Mouse (Mus musculus) lung, postnatal 0 days (tissue): ENCODE data around the gene Zdhhc5. TPM values are rescaled to one million over a fixed set of nuclear protein-coding genes. Genes with fewer than 3 reads are reported as not detected.
"Not testable (repeated sequence)": the region's sequence is repeated elsewhere in the genome, so short reads cannot be mapped to it uniquely, and the experiment has no call there.

Source experiments
- ATAC-seq: fragments of 200-750 bp; cut with Nextera tagmentation; 2 replicates; pipeline ENCODE4 v1.8.0; 2017; ENCODE audit warnings: moderate library complexity
- DNase-seq: peaks from one replicate; pipeline ENCODE4 v3.0.0-alpha.2; 2016; ENCODE audit warnings: low spot score
- H3K27ac ChIP-seq: fragments of 300-500 bp; sonication (generic); 2 replicates; pipeline ENCODE4 v1.5.1; 2014; ENCODE audit warnings: antibody characterized with exemption, mild to moderate bottlenecking, low read length, mixed read lengths
- H3K27me3 ChIP-seq: fragments of 300-500 bp; sonication (generic); replicated peaks from 2 replicates; pipeline ENCODE4 v1.6.1; 2014; ENCODE audit warnings: low read length, mixed read lengths; ENCODE audit not compliant: insufficient read depth
- H3K36me3 ChIP-seq: fragments of 300-500 bp; sonication (generic); 2 replicates; pipeline ENCODE4 v1.6.1; 2014; ENCODE audit warnings: low read length, mixed read lengths; ENCODE audit not compliant: insufficient read depth
- H3K4me1 ChIP-seq: fragments of 300-500 bp; sonication (generic); 2 replicates; pipeline ENCODE4 v1.6.1; 2014; ENCODE audit warnings: antibody characterized with exemption, low read depth, low read length, mixed read lengths; ENCODE audit not compliant: insufficient read depth
- H3K4me2 ChIP-seq: fragments of 300-500 bp; sonication (generic); replicated peaks from 2 replicates; pipeline ENCODE4 v1.6.1; 2014; ENCODE audit warnings: low read depth, mild to moderate bottlenecking, low read length, moderate library complexity, mixed read lengths
- H3K4me3 ChIP-seq: fragments of 300-500 bp; sonication (generic); 2 replicates; pipeline ENCODE4 v1.5.1; 2014; ENCODE audit warnings: low read depth, low read length
- H3K9ac ChIP-seq: fragments of 300-500 bp; sonication (generic); replicated peaks from 2 replicates; pipeline ENCODE4 v1.6.1; 2014; ENCODE audit warnings: low read depth, mild to moderate bottlenecking
- H3K9me3 ChIP-seq: fragments of 300-500 bp; sonication (generic); 2 replicates; pipeline ENCODE4 v1.6.1; 2016; ENCODE audit warnings: low read length, mixed read lengths
- CTCF ChIP-seq: IDR thresholded peaks from 2 replicates; pipeline ENCODE4 v1.5.1; 2016; ENCODE audit warnings: antibody characterized with exemption, mild to moderate bottlenecking
- EP300 ChIP-seq: IDR thresholded peaks from 2 replicates; pipeline ENCODE4 v1.6.1; 2016; ENCODE audit warnings: antibody characterized with exemption, mild to moderate bottlenecking, control low read depth
- WGBS: fragments of 180-500 bp; shearing (Covaris S2); extraction: QIAGEN DNeasy Blood & Tissue Kit; methylation state at CpG from one replicate; pipeline ENCODE4 v1.1.7; 2014; 5-methylcytosine and 5-hydroxymethylcytosine counted together
- polyA plus RNA-seq: library from polyadenylated mRNA; unstranded; fragments of >200 nt; fragmentation: Nextera tagmentation; extraction: Ambion mirVana; gene quantifications from 2 replicates; pipeline ENCODE4 v1.2.1, GENCODE M21; 2015

The Zdhhc5 gene
- polyA plus RNA-seq, 1 experiment from 2014 or later, result 15.8 TPM

DNA sequence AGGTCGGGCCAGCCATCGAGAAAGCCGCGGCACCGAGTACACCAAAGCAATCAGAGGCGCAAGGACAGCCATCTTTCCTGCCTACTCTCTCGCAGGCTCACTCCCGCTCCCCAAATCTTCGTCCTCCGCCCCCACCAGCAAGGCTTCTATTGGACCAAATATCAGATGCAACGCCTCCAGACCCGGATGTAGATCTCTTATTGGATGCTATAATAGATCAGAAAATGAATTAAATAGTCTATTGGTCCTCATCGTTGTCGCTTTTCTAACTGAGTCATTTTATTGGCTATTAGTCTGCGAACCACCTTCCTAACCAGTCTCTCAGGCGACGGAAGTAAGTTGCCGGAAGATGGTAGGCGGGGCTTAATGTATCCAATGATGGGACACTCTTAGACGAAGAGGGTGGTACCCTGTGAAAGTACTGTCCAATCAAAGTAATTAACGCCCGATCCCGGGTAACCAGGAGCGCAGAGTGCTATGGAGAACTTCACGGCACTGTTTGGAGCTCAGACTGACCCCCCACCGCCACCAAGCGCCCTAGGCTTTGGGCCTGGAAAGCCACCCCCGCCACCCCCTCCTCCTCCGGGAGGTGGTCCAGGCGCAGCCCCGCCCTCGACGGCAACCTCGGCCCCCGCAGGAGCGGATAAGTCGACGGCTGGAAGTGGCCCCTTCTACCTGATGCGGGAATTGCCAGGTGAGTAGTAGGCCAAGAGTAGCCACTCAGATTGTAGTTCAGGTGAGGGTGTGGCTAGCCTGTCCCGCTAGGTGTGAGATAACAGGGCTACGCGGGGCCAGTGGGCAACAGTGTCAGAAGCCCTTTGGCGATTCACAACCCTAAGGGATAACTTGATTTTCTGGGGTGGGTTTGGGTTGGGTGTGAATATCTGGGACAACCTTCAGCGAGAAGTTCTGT is 36.8 kb downstream of the Zdhhc5 start, which contains the start of the genes Gm28635 and Med19:
TSS of gene Gm28635 (minus strand) at position 74 of the 913 bp plus-strand sequence.
TSS of gene Med19 (plus strand) at position 435 of the 913 bp plus-strand sequence.
- H3K27me3 ChIP-seq, result no peaks in the 10 kb centered on the region
- peak within 1 kb of the TSS; percentile 85 for H3K4me3 ChIP-seq
- peak within 1 kb of the TSS; percentile 84 for H3K9ac ChIP-seq
- peak within 1 kb of the TSS; percentile 76 for H3K27ac ChIP-seq
- no peaks in the 10 kb centered on the region for H3K4me1 ChIP-seq
- H3K9me3 ChIP-seq, result no peaks in the 10 kb centered on the region
- peak; percentile 99 for ATAC-seq
- under 1% methylated on average over 44 of the region's 44 CpGs for WGBS
- H3K36me3 ChIP-seq, result no peaks in the 10 kb centered on the region
- TF ChIP-seq CTCF, result no peak
- peak; percentile 70 for TF ChIP-seq EP300
- peak within 1 kb of the TSS; percentile 93 for H3K4me2 ChIP-seq
- DNase-seq, result peak; percentile 100

DNA sequence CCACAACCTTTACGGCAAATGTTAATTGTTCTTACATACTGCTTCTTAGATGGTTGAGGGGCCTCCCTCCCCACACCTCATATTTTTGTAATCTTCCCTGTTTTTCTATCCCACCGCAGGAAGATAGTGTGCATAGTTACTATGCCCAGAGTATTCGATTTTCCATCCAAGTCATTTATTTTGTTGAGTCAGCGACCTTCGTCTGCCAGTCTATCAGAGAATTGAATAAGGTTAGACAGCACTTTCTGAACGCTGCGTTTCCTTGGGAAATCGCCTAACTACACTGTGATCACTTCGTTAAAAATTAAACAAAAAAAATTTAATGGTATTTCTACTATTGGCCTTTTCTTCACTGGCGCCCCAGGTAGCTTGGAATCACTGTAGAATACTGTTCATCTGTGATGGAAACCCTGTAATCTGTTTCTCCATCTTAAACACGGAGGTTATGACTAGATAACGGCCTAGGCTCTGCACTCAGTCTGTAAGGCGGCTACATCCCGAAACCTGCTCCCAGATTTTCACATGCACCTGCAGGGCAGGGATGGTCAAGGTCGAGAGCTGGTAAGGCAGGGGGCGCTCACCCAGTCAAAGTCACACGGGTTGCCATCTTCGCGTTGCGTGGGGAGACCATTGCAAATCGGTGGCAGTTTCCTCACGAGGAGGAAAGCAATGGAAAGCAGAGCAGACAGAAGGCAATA is 37.6 kb downstream of the Zdhhc5 start:
- TF ChIP-seq CTCF (peak; percentile 70), EP300 (no peak)
- H3K36me3 ChIP-seq, result no peaks in the 10 kb centered on the region
- no peaks in the 10 kb centered on the region for H3K9me3 ChIP-seq
- DNase-seq, result peak; percentile 55
- peak overlapping the region; percentile 54 for H3K4me3 ChIP-seq
- H3K4me1 ChIP-seq, result no peaks in the 10 kb centered on the region
- H3K9ac ChIP-seq, result peak overlapping the region; percentile 36; the same call in 1 of the 2 replicates
- peak overlapping the region; percentile 75 for H3K4me2 ChIP-seq
- H3K27me3 ChIP-seq, result no peaks in the 10 kb centered on the region
- WGBS, result 8% methylated on average over 21 of the region's 22 CpGs
- no peak overlapping the region for H3K27ac ChIP-seq
- ATAC-seq, result peak; percentile 36

DNA sequence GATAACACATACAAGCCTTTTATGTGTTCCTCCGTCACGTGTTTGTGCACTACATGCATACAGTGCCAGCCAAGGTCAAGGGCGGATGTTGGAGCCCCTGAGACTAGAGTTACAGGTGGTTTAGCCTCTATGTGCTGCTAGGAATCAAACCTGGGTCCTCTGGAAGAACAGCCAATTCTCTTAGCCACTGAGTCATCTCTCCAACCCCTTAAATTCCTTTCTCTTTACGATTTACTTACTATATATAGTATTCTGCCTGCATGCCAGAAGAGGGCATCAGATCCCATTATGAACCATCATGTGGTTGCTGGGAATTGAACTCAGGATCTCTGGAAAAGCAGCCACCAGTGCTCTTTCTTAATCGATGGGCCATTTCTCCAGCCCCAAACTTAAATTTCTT is 43.4 kb downstream of the Zdhhc5 start:
- H3K36me3 ChIP-seq, ATAC-seq, H3K9ac ChIP-seq, H3K27ac ChIP-seq, DNase-seq, H3K4me2 ChIP-seq, H3K9me3 ChIP-seq, H3K4me1 ChIP-seq, H3K27me3 ChIP-seq, H3K4me3 ChIP-seq: not testable (repeated sequence)
- 68% methylated on average over 4 of the region's 5 CpGs for WGBS

DNA sequence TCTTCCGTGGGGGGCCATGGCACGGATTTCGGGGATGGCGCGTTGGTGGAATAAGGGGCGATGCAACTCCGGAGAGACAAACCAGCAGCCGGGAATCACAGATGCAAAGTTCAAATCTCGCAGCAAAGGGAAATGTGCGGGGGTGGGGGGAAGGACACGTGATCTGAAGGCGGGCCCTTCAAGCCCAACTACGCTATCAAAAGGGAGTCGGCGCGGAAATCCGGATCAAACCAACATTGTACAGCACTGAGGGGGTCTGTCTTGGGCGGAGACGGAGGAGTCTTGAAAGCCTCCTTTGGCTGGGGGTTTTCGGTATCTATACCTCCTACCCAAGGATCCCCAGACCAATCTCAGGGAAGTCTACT is 44.4 kb downstream of the Zdhhc5 start, which contains the start of gene Selenoh:
TSS of gene Selenoh (minus strand) at position 202 of the 365 bp plus-strand sequence.
- H3K4me1 ChIP-seq, result no peaks in the 10 kb centered on the region
- TF ChIP-seq EP300, result peak; percentile 61
- TF ChIP-seq CTCF, result no peak
- H3K27ac ChIP-seq, result peak within 1 kb of the TSS; percentile 88
- peak; percentile 96 for DNase-seq
- ATAC-seq, result peak; percentile 92
- whole genome bisulfite sequencing, result 1% methylated on average over 20 of the region's 20 CpGs
- no peaks in the 10 kb centered on the region for H3K36me3 ChIP-seq
- peak within 1 kb of the TSS; percentile 74 for H3K9ac ChIP-seq
- no peaks in the 10 kb centered on the region for H3K27me3 ChIP-seq
- H3K4me3 ChIP-seq, result peak within 1 kb of the TSS; percentile 90
- peak within 1 kb of the TSS; percentile 64 for H3K4me2 ChIP-seq
- no peaks in the 10 kb centered on the region for H3K9me3 ChIP-seq

DNA sequence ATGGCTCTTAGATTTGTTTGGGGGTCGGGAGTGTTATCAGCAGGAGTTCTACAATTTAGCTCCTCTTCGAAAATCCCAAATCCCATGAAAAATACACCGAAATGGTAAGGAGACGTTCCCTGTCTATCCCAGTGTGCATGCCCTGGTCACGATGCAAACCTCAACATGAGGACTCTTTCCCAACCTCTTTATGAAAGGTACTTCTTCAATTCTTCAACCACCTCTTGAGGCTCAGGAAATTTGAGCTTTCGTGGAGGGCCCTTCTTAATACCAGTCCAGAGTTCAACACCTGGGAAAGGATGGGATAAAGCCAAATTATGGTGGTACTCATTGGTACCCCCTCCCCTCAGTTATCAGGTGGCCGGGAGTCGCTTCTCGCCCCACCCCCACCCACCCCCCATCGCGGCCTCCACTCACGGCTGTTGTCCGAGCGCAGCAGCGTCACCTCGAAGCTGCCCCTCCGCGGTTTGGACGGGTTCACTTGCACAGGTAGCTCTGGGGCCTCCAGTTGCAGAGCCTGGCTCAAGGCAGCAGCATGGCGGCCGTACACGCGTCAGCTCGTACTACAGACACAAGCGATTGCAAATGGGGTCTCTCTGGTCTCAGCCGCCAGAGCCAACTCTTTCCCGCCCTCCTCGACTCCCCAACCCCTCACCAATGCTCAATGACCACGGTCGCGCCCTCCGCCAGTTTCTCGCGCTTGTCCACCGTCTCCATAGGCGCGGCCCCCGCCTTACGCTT is 45.0 kb downstream of the Zdhhc5 start:
- TF ChIP-seq EP300 (no peak), CTCF (no peak)

More for the DNA sequence above, 45.0 kb downstream of the Zdhhc5 start:
- Histone ChIP-seq H3K4me3 (peak overlapping the region; percentile 90), H3K27me3 (no peaks in the 10 kb centered on the region), H3K36me3 (no peaks in the 10 kb centered on the region), H3K9me3 (no peaks in the 10 kb centered on the region), H3K4me1 (no peaks in the 10 kb centered on the region), H3K9ac (peak overlapping the region; percentile 74), H3K4me2 (peak overlapping the region; percentile 64), H3K27ac (peak overlapping the region; percentile 88)
- ATAC-seq (peak; percentile 74), DNase-seq (peak; percentile 72)
- under 1% methylated on average over 38 of the region's 39 CpGs for WGBS
